Mouse (Mus musculus): ENCODE measurements at regions not wholly inside any gene's neighbourhood (a gene's known extent, or its start where the extent isn't known, plus 50 kb on each side); places are given as distances from the start of the nearest gene placed in this dataset.

DNA sequence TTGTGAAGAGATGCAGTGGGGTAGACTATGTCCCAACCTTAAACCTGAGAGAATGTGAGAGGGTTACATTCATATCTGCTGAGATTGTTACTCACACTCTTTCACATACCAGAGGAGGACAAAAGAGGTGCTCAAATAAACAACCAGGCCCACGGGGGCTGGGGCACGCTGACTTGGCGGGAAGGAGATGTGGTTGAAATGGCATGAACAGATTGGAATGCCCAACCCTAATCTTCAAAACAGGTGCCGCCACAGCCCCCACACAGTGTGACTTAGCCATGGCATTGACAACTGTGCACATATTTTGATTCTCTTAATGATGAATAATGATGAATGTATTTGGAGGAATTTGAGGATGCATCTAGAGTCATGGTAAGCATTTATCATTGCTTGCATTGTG lies 137.6 kb upstream of the Runx1 start:
- TF ChIP-seq POLR2A (IDR thresholded peaks at IDR 0.05; ENCODE audit: control insufficient read depth, extremely low read depth, insufficient read depth, low read length, poor library complexity) (no peak), CTCF (IDR thresholded peaks at IDR 0.05; ENCODE audit: borderline replicate concordance, control insufficient read depth, extremely low read depth, insufficient read depth, low read length, poor library complexity) (no peak)
